Mouse (Mus musculus) retina, adult 2 months (tissue): Measurements from ENCODE around the gene 1500009L16Rik.

Source experiments
- DNase-seq: peaks from one replicate; pipeline ENCODE4 v3.0.0-alpha.2; 2012; ENCODE audit warnings: low read depth, low spot score

1500009L16Rik gene

DNA sequence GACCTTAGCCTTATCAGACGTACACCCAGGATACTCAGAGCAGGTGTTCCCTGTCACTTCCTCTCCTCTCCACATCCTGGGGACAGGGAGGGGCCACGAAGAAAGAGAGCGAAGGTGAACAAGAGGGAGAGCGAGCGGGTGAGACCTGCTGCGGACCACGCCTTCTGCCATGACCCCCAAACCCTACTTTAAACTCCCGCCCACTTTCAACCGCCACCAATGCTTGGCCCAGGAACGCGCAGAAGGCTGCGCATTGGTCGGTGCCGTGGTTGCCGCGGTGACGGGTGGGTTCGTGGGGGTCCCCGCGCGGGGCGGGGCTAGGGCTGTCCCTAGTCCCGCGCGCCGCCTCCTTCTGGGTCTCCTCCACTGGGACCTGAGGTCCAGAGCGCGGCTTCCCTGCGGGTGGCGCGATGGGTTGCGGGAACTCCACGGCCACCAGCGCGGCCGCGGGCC is at the start of gene 1500009L16Rik:
TSS of gene 1500009L16Rik (plus strand) at position 287 of the 453 bp plus-strand sequence.
- no peak for DNase-seq

DNA sequence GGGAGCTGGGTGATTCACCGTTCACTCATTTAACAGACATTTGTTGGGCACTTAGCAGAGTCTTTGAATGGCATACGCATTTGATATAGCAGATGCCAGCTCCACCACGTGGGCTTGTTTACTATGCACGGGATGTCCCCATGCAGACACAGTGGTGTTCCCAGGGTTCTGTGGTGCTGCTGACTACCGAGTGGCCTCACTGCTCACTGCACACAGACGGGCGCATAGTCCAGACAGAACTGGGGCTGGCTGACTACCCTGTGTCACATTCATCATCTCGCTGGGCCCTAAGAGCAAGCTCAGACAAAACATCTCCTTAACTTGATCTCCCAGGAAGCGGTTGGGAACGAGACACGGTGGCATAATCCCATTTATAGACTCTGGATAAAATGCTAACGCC is 41.3 kb upstream of the 1500009L16Rik start:
- DNase-seq, result no peak

DNA sequence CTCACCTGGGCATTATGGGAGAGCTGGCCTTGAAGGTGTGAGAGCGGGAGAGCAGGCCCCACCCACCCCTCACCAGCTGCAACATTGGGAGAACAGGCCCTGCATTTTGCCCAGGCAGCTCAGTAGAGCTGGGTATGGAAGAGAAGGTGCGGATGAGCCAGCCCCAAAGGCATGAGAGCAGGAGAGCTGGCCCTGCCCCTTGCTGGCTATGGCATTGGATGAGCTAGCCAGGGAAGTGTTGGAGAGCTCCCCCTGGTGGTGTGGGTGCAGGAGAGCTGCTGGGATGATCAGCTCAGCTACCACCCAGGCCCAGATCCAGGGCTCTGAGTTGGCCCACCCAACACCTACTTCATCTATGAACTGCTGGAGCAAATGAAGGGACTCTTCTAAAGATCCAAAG is 34.5 kb upstream of the 1500009L16Rik start:
- no peak for DNase-seq

DNA sequence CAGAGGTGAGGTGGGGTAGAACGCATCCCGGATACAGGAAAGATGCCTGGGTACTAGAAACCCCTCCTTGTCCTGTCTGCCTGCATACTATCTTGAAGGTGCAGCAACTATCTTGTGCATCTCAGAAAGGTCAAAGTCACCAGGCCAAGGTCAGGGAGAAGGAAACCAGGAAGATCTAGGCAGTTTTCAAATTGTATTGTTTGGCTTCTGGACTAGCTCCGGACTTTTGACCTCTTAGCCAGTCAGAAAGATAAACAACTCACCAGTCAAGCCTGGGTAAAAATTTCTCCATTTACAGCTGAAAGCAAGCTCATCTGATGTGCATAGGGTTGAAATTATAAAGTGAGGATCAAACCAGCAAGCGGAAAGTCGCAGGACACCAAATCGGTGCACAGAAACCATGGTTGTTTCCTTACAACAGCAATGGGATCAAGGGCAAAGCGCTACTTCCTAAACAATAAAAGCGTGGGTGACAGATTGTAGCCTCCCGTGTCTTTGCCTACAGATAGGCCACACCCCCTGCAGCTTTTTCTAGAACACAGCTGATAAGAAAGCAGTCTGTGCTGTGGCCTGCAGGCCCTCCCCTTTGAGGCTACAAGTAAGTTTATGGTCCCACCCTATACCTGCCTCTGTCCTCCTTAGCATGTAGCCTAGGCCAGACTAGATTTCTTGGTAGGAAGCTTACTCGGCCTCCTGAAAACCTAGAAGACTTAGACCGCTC is 30.3 kb upstream of the 1500009L16Rik start:
- no peak for DNase-seq

DNA sequence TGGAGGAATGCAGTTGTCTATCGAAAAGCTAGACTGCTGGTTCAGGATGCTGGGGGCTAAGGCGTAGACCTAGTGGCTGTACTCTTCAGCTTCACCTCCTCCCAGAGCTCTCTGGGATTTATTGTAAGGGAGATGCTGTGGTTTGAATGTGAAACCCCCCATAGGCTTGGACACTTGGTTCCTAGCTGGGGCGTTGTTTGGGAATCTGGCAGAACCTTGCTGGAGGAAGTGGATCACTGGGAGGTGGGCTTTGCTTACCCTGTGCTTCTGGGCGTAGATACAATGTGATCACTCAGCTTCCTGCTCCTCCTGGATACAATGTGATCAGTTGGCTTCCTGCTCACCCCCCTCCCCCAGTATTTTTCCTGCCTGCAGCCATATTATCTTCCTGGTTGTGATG is 26.4 kb upstream of the 1500009L16Rik start:
- DNase-seq, result no peak

DNA sequence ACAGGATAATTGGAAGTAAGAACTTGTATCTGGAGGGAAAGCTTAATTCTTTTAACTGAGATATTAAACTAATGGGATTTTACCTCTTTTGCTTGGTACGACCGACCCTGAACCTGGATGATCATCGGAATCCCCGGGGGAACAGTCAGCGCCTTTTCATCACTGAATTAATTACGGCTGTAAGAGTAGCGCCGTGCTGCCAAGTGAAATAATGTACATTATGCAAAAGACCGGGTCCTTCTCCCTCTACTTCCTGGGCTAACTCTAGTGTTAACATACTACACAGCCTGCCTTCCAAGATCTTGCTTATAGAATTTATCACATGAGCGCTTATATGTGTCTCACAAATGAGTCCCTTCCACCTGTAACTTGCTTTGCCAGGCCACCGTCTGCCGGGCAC is 16.0 kb upstream of the 1500009L16Rik start:
- no peak for DNase-seq

DNA sequence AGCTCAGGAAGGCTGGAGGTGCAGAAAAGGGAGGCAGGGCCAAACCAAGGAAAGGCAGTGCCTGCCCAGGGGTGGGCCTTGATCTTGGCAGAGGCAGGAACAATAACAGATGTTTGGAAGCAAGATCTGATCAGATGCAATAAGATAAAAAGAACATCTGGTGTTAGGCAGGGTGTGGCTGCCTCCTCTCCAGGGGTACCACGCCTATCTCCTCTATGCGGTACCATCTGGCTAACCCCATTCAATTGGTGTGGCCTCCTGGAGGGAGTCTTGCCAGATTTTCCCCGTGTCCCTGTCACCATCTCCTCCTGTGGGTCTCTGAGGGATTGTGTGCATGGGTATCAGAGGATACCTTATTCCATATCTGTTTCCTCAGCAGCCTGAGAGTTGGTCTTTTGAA is 12.7 kb upstream of the 1500009L16Rik start:
- no peak for DNase-seq

DNA sequence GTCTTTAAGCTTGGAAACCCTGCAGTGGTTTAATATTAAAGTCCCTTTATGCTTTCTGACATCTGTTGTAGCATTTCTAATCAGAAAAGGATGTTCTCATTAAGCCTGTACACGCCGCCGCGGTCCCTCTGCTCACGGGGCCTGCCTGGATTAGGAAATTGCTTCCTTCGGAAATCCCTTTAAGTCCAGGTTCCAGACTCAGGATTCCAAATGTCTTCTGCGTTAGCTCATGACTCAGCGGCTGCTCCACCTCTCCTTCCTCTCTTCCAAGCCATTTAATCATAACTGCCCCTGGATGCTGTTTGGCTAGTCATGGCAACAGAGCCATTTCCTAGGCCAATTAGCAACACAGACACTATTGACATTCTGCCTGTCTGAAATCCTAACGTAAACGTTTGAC is 10.9 kb upstream of the 1500009L16Rik start:
- no peak for DNase-seq

DNA sequence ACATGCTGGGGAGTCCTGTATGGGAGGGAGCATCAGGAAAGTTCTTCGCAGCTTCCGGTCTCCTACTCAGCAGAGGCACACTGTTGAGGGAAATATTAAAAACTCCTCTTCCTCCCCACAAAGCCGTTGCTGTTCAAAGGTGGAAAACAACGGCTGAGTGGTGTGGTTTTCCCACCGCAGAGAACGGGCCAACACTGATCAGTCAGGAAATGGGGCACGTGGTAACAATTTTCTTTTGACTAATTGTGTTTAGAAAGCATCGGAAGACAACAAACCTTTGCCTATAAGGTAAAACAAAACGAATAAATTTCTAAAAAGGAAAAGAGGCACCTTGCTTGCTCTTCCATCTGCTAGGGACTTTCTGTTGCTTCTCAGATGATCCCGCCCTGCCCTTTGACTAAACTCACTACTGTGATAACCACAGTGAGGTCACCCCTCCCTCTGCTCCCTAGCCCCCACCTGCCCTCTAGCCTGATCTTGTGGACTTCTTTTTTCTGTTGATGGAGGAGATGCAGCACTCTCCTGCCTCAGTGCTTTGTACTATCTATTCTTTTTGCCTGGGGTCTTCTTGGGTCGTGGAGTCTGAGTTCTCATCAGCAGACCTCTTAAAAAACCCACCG is 3.7 kb upstream of the 1500009L16Rik start:
- DNase-seq, result no peak

DNA sequence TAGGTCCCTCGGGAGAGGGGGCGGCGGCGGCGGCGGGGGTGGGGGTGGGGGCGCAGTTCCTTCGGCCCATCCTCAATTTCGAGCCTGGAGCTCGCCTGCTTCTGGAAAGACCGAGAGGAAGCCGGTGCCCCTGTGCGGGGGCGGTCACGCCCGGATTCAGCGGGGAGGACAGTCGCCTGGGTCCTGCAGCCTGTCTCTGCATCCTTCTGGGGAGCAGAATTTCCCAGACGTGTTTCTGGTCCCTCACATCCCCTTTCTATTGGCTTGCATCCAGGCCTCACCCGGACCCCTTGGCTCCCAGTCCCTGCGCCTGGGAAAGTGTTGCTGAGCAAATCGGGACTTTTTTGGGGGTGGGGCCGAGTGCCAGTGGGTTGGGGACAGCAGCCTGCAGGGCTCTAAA is 390 bp downstream of the 1500009L16Rik start:
- DNase-seq, result no peak

DNA sequence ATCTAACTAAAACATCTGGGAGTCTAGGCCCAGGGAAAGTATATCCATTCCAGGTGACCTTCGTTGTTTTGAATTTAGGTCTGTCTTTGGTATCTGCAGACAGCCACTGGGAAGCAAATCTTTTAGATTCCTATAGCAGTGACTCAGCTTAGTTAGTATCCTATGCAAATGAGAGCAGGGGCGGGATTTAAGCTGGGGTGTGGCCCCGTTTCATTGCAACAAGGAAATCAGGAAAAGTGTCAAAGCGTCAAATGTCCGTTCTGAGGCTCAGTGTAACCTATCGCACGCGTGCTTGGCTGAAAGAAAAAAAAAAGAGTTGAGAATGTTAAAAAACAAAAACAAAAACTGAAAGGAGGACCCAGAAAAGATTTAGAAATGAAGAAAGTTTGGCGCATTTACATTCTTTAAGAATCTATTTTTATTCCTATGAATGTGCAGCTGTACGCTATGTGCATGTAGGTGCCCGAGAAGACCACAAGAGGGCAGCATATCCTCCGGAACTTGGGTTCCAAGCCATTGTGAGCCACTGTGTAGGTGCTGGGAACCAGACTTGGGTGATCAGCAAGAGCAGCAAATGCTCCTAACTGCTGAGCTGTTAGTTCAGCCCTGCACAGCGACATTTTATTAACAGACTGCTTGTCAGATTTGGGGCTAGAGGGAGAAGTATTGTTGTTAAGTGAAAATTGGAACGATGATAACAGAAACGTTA is 1.8 kb downstream of the 1500009L16Rik start:
- DNase-seq, result no peak

DNA sequence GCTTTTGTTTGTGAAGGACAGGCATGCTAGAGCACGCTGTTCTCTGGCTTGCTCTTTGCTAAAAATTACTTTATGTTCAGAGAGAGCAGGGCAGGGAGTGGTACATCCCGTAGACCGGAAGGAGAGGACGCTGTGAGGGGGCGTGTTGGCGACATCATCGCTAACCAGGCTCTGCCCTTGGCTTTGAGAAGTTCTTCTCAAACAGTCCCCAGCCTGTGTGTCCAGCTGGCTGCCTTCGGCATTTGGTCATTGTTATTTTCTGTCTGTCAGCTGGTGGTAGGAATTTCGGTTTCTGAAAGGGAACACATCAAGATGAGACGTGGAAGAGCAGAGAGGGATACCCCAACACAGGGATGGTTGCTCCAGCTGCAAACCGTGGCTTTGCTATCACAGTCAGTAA is 3.5 kb downstream of the 1500009L16Rik start:
- DNase-seq, result no peak

DNA sequence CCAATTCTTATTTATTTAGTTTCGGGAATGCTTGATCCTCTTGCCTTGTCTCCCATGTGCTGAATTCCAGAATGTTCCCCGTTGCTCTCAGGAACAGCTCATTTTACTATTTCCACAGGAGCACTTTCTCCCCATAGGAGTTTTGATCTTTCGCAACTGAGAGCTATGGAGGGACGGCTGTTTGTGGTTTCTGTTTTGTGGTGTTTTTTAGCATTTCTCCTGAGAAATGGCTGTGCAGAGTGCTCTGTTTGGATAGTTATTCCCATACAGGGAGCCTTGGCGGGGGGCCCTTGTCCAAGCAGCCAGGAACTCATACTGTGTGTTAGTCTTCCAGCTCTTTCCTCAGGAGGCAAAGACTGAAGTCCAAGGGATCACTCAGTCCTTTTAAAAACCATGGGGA is 5.2 kb downstream of the 1500009L16Rik start:
- DNase-seq, result no peak

DNA sequence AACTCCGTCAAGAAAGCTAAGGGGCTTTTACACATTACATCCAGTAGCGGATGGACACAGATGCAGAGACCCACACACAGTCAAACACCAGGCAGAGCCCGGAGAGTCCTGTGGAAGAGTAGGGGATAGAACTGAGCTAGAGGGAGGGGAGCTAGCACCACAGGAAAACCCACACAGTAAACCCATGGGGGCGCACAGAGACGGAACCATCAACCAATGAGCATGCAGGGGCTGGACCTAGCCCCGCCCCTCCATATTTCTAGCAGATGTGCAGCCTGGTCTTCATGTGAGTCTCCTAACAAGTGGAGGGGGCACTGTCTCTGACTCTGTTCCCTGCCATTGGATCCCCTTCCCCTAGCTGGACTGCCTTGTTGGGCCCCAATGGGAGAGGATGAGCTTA is 5.9 kb downstream of the 1500009L16Rik start:
- no peak for DNase-seq

DNA sequence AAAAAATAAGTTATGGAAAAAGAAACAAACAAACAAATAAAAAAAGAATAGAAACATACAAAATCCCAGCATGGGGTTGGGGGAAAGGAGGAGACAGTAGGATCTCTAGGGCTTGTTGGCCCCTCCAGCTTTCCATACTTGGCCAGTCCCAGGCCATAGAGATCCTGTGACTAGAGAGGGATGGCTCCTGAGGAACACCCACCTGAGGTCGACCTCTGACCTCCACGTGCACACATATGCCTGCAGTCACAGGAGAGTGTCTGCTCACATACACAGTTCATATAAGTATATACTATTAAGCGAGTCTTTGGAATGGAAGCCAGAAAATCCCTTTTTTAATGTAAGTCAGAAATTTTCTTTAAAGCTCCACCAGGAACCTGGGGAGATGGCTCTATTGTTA is 6.4 kb downstream of the 1500009L16Rik start:
- no peak for DNase-seq

DNA sequence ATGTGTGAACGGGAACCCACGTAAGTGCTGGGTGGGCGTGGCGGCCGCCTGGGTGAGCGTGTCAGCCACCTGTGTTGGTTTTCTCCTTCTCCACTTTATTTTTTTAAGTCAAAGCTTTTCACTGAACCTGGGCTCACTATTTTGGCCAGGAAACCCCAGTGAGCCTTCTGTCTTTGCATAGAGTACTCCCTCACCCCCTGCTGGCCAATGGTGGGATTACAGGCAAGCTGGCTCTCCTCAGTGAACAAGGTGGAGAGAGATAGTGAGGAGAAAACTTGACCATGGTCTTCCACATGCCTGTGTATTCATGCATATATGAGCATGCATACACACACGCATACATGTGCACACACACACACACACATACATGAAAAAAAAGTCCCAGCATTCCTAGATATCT is 6.8 kb downstream of the 1500009L16Rik start:
- peak; percentile 45 for DNase-seq

DNA sequence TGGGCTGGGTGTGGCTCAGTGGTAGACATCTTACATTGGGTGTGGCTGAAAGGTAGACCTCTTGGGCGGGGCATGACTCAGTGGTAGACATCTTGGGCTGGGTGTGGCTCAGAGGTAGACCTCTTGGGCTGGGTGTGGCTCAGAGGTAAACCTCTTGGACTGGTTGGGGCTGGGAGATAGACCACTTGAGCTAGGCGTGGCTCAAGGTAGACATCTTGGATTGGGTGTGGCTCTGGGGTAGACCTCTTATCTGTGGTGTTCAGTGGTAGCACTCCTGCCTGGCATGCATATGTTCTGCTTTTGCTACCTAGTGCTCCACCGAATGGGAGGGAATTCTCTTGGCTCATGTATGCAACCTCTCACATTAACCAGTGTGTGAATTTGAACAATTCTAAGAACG is 11.1 kb downstream of the 1500009L16Rik start:
- no peak for DNase-seq

DNA sequence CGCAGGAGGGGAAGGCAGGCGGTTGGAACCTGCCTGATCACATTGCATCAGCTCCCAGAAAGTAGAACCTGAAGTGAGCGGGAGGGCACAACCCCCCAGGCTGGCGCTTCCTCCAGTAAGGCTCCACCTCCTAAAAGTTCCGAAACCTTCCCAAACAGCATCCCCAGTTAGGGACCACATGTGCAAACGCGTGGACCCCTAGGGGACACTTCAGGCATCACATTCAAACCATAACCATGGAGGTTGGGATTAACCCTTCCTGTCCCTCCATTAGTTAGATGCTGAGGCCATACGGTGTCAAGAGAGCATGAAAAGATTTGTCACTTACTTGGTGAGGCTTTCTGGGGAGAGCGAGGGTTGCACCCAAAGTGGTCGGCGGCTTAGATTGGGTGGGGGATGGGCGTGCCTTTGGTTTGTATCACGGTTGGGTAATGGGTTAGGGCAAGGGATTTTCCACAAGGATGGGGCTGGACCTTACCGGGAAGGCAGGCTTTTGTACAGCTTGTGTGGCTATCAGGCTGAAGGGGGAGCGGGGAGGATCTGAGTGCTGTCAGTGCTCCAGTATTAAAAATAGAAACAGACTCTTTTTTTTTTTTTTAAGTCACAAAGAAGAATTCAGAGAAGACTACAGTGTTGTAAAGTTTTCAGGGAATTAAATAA is 16.5 kb downstream of the 1500009L16Rik start:
- no peak for DNase-seq

DNA sequence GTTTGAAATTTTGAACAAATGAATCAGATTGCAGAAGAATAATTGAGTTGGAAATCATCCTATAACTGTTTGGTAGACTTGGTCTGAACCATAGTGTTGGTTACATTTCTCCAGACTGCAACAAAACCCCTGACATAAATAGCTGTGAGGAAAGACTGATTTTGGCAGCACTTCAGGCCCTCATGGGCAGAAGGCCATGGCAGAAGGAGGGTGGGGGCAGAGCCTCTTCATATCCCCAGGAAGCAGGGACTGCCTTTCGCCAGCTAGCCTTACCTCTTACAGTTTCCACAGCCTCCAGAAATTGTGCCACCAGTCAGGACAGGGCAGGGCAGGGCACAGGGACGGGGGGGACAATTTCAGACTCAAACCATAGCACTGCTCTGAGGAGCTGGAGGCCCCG is 22.0 kb downstream of the 1500009L16Rik start:
- DNase-seq, result no peak

DNA sequence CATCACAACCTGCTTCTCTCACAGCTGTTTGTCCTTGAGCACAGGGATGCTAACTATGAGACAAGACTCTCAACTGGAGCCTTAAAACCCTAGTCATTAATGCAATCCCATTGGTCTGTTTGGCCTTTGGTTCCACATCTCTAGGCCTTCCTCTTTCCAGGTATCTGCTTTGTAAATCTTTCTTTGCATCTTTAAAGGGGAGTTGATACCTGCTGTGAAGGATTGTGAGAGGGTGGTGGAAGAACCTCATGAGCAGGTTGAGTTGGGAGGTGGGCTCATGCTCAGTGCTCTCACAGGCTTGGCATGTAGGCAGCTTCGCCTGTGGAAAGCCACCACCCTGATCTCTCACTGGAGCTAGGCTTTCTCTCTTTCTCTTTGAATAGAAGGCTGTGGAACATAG is 30.4 kb downstream of the 1500009L16Rik start:
- DNase-seq, result no peak

DNA sequence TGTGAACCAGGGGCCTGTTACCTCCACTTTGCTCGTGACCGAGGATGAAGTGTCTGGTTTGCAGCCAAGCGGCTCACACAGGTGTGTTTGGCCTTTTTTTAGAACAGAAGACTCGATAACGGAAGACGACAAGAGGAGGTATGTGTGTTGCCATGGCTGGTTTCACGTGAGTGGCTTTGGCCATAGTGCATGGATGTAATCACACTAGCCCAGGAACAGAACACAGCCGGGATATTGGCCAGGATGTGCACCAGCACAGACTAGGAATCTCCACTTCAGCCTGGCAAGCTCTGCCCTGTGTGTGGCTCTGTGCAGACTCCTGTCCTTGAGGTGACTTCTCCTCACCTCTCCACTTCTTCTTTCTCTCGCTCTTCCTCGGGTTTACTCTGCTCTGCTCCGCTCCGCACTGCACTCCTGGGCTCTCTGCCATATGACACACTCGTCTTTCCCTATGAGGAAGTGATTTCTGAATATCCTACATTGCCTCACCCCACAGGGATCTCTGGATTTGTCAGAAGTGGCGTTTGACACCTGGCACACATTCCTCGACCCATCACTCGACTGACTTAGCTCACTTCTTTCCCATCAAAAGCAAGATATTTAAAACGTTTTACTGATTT is 34.8 kb downstream of the 1500009L16Rik start:
- DNase-seq, result no peak

DNA sequence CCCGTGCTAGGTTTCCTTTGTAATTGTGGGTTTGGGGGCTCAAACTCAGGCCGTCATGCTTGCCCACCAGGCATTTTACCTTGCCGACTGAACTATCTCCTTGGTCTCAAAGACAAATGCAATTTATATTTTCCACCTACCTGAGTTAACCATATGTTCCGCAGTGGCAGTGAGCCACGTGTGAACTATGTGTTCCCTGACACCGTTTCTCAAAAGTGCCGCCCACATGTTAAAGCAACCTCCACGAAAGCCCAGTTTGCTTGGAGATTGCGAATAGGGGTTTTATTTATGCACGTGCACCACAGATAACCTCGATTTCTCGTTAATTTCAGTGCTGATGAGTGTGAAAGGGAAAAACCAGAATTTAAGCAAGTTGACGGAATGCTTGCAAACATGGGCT is 36.1 kb downstream of the 1500009L16Rik start:
- no peak for DNase-seq
